Mouse (Mus musculus) stomach, embryonic 14.5 days (tissue): ENCODE results near the gene Tpm1. TPM values are rescaled to one million over a fixed set of nuclear protein-coding genes. Genes with fewer than 3 reads are reported as not detected.

Experiments
- ATAC-seq: fragments of 200-750 bp; cut with Nextera tagmentation; 2 replicates; pipeline ENCODE4 v1.8.0; 2017; ENCODE audit warnings: low read depth, moderate TSS enrichment; ENCODE audit not compliant: insufficient number of reproducible peaks, insufficient read depth, low FRiP score
- H3K27ac ChIP-seq: fragments of 300-500 bp; sonication (generic); 2 replicates; pipeline ENCODE4 v1.5.1; 2014; ENCODE audit warnings: mild to moderate bottlenecking, low read length, moderate library complexity, mixed read lengths
- H3K27me3 ChIP-seq: fragments of 300-500 bp; sonication (generic); 2 replicates; pipeline ENCODE4 v1.6.1; 2014; ENCODE audit warnings: low read length, control low read depth, mixed read lengths; ENCODE audit not compliant: control insufficient read depth, insufficient read depth
- H3K36me3 ChIP-seq: fragments of 300-500 bp; sonication (generic); 2 replicates; pipeline ENCODE4 v1.6.1; 2014; ENCODE audit warnings: mild to moderate bottlenecking, control low read depth, low read length, moderate library complexity, mixed read lengths; ENCODE audit not compliant: control insufficient read depth, insufficient read depth
- H3K4me1 ChIP-seq: fragments of 300-500 bp; sonication (generic); 2 replicates; pipeline ENCODE4 v1.6.1; 2014; ENCODE audit warnings: low read length, control low read depth, mixed read lengths; ENCODE audit not compliant: control insufficient read depth, insufficient read depth
- H3K4me2 ChIP-seq: fragments of 300-500 bp; sonication (generic); replicated peaks from 2 replicates; pipeline ENCODE4 v1.6.1; 2014; ENCODE audit warnings: low read depth, low read length, control low read depth
- H3K4me3 ChIP-seq: fragments of 300-500 bp; sonication (generic); 2 replicates; pipeline ENCODE4 v1.5.1; 2014; ENCODE audit warnings: low read depth, low read length, control low read depth
- H3K9ac ChIP-seq: fragments of 300-500 bp; sonication (generic); replicated peaks from 2 replicates; pipeline ENCODE4 v1.6.1; 2014; ENCODE audit warnings: low read depth, mild to moderate bottlenecking, control low read depth, low read length, moderate library complexity, mixed read lengths
- H3K9me3 ChIP-seq: fragments of 300-500 bp; sonication (generic); 2 replicates; pipeline ENCODE4 v1.6.1; 2016; ENCODE audit warnings: low read depth, low read length, control low read depth; ENCODE audit not compliant: control insufficient read depth
- WGBS: fragments of 180-500 bp; shearing (Covaris S2); extraction: QIAGEN DNeasy Blood & Tissue Kit; methylation state at CpG from one replicate; pipeline ENCODE4 v1.1.7; 2014; 5-methylcytosine and 5-hydroxymethylcytosine counted together
- polyA plus RNA-seq: library from polyadenylated mRNA; unstranded; fragments of >200 nt; fragmentation: Nextera tagmentation; extraction: Ambion mirVana; gene quantifications from 2 replicates; pipeline ENCODE4 v1.2.1, GENCODE M21; 2014

The Tpm1 gene
- polyA plus RNA-seq, 1 experiment from 2014 or later: 1,242 TPM

DNA sequence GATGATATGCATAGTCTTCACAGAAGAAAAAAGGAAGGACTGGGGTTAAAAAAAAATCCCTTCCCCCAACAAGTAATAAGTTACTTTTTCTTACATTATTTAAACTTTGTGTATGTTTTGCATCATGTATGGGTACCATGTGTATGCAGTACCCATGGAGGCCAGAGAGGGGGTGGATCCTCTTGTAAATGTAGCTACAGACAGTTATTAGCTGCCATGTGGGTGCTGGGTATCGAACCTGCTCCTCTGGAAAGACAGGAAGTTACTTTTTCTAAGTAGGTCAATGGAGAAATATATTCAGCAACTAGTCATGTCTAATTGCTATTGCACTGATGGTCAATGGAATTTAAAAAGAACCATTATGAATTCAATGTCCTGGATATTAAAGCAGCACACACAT lies 70.7 kb downstream of the Tpm1 start:
- no peaks in the 10 kb centered on the region for H3K9me3 ChIP-seq
- no peak for ATAC-seq
- H3K27me3 ChIP-seq: no peaks in the 10 kb centered on the region
- 85% methylated on average over 1 of the region's 1 CpGs for WGBS
- no peak overlapping the region for H3K9ac ChIP-seq
- 0 out of 2 replicates have a peak, but pooled peaks cover 4% of the 10 kb centered on the region for H3K4me1 ChIP-seq
- no peak overlapping the region for H3K27ac ChIP-seq
- H3K36me3 ChIP-seq: no peaks in the 10 kb centered on the region
- no peak overlapping the region for H3K4me3 ChIP-seq
- no peak overlapping the region for H3K4me2 ChIP-seq

- H3K27ac ChIP-seq: no peak overlapping the region
- H3K9me3 ChIP-seq: no peaks in the 10 kb centered on the region
- H3K4me3 ChIP-seq: no peak overlapping the region
- H3K4me2 ChIP-seq: no peak overlapping the region
- H3K9ac ChIP-seq: no peak overlapping the region
- 0 out of 2 replicates have a peak, but pooled peaks cover 4% of the 10 kb centered on the region for H3K4me1 ChIP-seq
- no peaks in the 10 kb centered on the region for H3K27me3 ChIP-seq
- WGBS: 83% methylated on average over 1 of the region's 1 CpGs
- ATAC-seq: no peak
- H3K36me3 ChIP-seq: no peaks in the 10 kb centered on the region
These were observed 71.2 kb downstream of the Tpm1 start for GRCm38 (mm10) chr9:66977982-66978381.

DNA sequence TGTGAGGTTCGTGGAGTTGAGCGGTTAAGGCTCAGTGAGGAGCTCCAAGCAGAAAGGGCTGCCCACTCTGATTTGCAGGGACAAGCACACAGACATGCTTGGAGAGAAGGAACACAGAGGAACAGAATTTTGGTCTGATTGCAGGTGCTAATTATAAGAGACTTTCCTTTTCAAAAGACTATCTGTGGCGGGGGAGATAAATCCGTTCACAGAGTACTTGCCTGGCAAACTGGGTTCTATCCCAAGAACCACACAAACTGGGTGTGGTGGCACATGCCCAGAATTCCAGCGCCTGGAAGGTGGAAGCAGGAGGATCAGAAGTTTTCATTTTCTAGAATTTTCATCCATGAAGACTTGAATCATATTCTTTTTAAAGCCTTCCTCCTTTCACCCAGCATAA lies 72.1 kb downstream of the Tpm1 start:
- 72% methylated on average over 5 of the region's 5 CpGs for WGBS
- ATAC-seq: no peak

DNA sequence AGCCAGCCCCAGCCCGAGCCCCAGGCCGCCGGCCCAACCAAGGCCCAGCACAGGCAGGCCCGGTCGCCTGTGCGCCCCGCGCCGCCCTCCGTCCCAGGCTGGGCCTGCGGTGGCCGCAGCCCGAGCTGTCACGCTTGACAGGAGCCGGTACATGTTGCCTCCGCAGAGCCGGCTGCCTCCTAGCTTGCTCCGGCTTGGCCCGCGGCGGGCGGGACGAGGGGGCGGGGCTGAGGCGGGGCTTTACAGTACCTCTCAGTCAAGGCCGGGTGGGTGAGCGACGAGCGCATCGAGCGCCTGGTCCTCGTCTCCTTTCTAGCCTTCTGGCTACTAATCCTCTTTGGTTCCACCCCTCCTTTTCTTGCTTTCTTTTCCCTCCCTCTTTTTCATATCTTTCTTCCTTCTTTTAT lies 74.0 kb downstream of the Tpm1 start, which contains the start of gene Lactb:
Lactb (minus strand) TSS at position 246 of the 407 bp plus-strand sequence.
- peak within 1 kb of the TSS; percentile 81; the same call in 1 of the 2 replicates for H3K27ac ChIP-seq
- no peaks in the 10 kb centered on the region for H3K9me3 ChIP-seq
- peak within 1 kb of the TSS; percentile 61 for H3K9ac ChIP-seq
- no peaks in the 10 kb centered on the region for H3K36me3 ChIP-seq
- H3K27me3 ChIP-seq: no peaks in the 10 kb centered on the region
- WGBS: under 1% methylated on average over 31 of the region's 32 CpGs
- ATAC-seq: peak; percentile 95
- H3K4me2 ChIP-seq: peak within 1 kb of the TSS; percentile 69
- H3K4me3 ChIP-seq: peak within 1 kb of the TSS; percentile 92
- H3K4me1 ChIP-seq: 0 out of 2 replicates have a peak, but pooled peaks cover 4% of the 10 kb centered on the region

More for the DNA sequence above, 72.1 kb downstream of the Tpm1 start:
- H3K36me3 ChIP-seq: no peaks in the 10 kb centered on the region
- H3K4me2 ChIP-seq: no peak overlapping the region
- no peak overlapping the region for H3K9ac ChIP-seq
- no peak overlapping the region for H3K27ac ChIP-seq
- H3K4me1 ChIP-seq: 0 out of 2 replicates have a peak, but pooled peaks cover 4% of the 10 kb centered on the region
- no peaks in the 10 kb centered on the region for H3K27me3 ChIP-seq
- H3K9me3 ChIP-seq: no peaks in the 10 kb centered on the region
- H3K4me3 ChIP-seq: no peak overlapping the region

GRCm38 (mm10) chr9:66974721-66975225 lies 74.4 kb downstream of the Tpm1 start:
- WGBS: under 1% methylated on average over 39 of the region's 41 CpGs
- peak overlapping the region; percentile 61 for H3K9ac ChIP-seq
- 0 out of 2 replicates have a peak, but pooled peaks cover 4% of the 10 kb centered on the region for H3K4me1 ChIP-seq
- peak; percentile 82 for ATAC-seq
- peak overlapping the region; percentile 92 for H3K4me3 ChIP-seq
- H3K4me2 ChIP-seq: peak overlapping the region; percentile 69
- H3K27ac ChIP-seq: peak overlapping the region; percentile 81; the same call in 1 of the 2 replicates
- no peaks in the 10 kb centered on the region for H3K27me3 ChIP-seq
- no peaks in the 10 kb centered on the region for H3K9me3 ChIP-seq
- 0 out of 2 replicates have a peak, but pooled peaks cover 3% of the 10 kb centered on the region for H3K36me3 ChIP-seq

Other genes starting within 250 kb of the Tpm1 start
- gene Aph1c, start 214.7 kb downstream of the Tpm1 start, polyA plus RNA-seq: 4.0 and 4.3 TPM in 2 replicates
- 25.3 and 28.4 TPM in 2 replicates for gene Rab8b, start 129.7 kb downstream of the Tpm1 start, polyA plus RNA-seq
- gene Rps27l, start 103.3 kb downstream of the Tpm1 start, polyA plus RNA-seq: 688 and 708 TPM in 2 replicates
- 11.7 and 12.4 TPM in 2 replicates for gene Lactb, start 73.9 kb downstream of the Tpm1 start, polyA plus RNA-seq